Mouse (Mus musculus) heart, postnatal 36 days (tissue): ENCODE measurements around the gene Ptprr. TPM values are rescaled to one million over a fixed set of nuclear protein-coding genes. Genes with fewer than 3 reads are reported as not detected.

Experiments
- DNase-seq, 2 experiments: peaks; one replicate each; pipeline ENCODE4 v3.0.0; 2021 to 2022
- intact Hi-C: fragments of 180-260 bp; cut with DNase I; formaldehyde crosslinking; loops from one replicate; pipeline ENCODE4 v1.15.1; 2025
- total RNA-seq, 2 experiments: library from RNA; stranded (reverse); gene quantifications; 2 replicates each; pipeline ENCODE4 v1.2.3; 2021

The Ptprr gene
- total RNA-seq, 2 experiments from 2014 or later, result 1.9 to 2.5 TPM

GRCm38 (mm10) chr10:116113867-116114474 lies 96.0 kb downstream of the Ptprr start, which contains the start of gene 4933416C03Rik:
Gene 4933416C03Rik (minus strand): TSS chr10:116113917.
- DNase-seq, result no peak
- intact Hi-C loops, result no loop called here

DNA sequence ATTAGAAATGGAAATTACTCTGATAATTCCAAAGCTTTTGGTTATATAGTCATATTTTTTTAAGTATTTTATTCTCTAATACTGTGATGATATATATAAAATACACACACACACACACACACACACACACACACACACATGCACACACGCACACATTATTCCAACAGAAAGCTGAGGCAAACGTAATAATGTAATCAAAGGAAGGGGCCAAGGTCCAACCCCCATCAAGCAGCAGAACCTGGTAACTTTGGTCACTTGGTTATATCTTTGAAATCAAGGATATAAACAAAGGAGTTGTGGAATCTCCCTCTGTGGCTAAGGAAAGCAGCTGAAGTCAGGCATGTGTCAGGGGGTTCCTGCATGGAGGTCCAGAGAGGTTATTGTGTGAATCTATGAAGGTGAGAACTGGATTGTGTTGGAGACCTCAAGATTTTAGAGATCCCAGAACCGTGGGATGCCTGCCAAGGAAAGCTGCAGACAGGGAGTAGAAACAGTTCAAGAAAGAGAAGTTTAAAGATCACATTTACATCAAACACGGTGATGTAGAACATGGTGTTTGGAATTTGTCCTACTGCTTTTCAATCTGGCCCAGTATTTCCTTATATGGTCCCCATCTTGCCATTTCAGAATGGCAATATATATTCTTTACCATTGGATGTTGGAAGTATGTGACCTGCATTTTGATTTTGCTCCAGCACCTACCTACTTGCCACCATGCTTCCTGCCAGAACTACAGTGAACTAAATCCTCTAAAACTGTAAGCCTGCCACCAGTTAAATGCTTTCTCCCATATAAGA lies 98.1 kb downstream of the Ptprr start:
- no peak for DNase-seq
- intact Hi-C loops, result no loop called here

DNA sequence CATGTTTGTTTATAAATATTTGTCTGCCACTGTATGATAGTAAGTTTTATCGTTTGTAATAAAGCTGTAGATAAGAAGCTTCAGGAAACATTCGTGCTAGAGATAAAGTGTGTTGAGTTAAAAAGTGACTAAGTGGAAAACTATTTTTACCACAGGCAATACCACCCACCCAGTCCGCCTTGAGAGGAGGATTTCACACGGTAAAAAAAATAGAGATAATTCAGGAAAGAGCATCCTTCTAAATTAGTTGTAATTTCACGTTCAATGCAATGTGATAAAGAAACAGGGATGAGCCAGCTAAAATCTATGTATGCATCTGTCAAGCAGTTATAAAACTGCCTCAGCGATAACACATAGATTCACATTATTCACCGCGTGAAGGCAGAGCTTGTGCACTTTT lies 99.0 kb downstream of the Ptprr start:
- intact Hi-C loops, result no loop called here

GRCm38 (mm10) chr10:116121463-116121862 lies 103.5 kb downstream of the Ptprr start:
- DNase-seq, result no peak
- intact Hi-C loops, result no loop called here

More for the DNA sequence above, 99.0 kb downstream of the Ptprr start:
- no peak for DNase-seq

GRCm38 (mm10) chr10:116123808-116124207 lies 105.8 kb downstream of the Ptprr start:
- intact Hi-C loops, result no loop called here
- no peak for DNase-seq

- intact Hi-C loops, result no loop called here
- no peak for DNase-seq
Measured at GRCm38 (mm10) chr10:116125364-116125763, 107.4 kb downstream of the Ptprr start.

GRCm38 (mm10) chr10:116130401-116130800 lies 112.4 kb downstream of the Ptprr start:
- intact Hi-C loops, result no loop called here
- DNase-seq, result no peak

GRCm38 (mm10) chr10:116131223-116131622 lies 113.2 kb downstream of the Ptprr start:
- DNase-seq, result no peak
- intact Hi-C loops, result no loop called here

DNA sequence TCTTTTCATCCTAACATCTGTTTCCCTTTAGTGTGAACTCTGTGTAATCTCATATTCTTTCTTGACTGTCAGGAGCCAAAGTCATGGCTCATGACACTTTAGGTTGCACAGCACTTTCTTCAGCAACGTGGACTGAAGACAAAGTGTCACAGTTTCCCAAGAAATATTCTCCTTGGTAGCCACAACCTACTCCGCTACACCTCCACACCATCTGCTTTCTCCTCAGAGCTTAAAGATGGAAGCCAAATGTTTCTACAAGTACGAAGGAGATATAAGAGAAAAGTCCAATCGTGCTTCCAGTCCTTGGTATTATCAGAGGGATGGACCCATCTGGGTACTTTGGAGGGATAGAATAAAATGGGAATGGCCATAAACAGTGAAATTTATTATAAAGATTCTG lies 114.2 kb downstream of the Ptprr start:
- DNase-seq, result no peak
- intact Hi-C loops, result no loop called here

- DNase-seq, result no peak
- intact Hi-C loops, result no loop called here
Measured at GRCm38 (mm10) chr10:116135187-116135586, 117.2 kb downstream of the Ptprr start.

- DNase-seq, result no peak
- intact Hi-C loops, result no loop called here
Measured at GRCm38 (mm10) chr10:116140226-116140625, 122.2 kb downstream of the Ptprr start.

DNA sequence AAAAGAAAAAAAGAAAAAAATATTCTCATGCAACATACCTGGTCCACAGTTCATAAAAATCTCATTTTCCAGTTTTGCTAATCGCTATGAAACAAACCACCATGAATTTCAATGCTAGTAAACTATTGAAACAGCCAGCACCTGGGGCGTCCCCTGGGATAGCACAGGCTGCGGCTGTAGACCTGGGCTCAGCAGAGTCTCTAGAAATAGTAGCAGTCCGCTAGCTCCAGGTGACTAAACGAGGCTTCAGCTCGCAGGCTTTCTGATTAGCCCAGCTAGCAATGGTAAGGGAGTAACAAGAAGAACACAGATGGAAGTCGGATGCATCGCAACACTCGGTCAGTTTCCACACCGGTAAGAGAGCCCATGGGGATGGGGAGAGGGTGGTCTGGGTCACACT lies 125.7 kb downstream of the Ptprr start:
- DNase-seq, result no peak
- intact Hi-C loops, result no loop called here

DNA sequence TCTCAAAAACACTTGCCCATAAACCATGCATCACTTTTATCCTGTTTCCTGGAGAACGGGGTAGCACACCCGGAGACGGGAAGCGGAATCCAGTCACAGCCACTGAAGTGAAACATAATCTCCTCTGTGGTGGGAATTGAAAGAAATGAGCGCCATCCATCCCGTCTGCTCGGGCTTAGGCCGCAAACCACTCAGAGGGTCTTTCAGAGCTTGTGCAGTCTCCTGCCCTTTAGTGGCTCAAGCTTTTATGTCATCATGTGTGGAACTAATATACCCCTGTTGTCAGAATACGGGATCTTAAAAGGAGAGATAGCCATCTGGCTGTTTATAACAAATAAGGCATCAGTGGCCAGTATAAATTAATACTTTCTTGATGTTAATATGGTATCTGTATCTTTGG lies 128.1 kb downstream of the Ptprr start:
- no peak for DNase-seq
- intact Hi-C loops, result no loop called here

GRCm38 (mm10) chr10:116154707-116155106 lies 136.7 kb downstream of the Ptprr start:
- DNase-seq, result no peak
- intact Hi-C loops, result no loop called here

DNA sequence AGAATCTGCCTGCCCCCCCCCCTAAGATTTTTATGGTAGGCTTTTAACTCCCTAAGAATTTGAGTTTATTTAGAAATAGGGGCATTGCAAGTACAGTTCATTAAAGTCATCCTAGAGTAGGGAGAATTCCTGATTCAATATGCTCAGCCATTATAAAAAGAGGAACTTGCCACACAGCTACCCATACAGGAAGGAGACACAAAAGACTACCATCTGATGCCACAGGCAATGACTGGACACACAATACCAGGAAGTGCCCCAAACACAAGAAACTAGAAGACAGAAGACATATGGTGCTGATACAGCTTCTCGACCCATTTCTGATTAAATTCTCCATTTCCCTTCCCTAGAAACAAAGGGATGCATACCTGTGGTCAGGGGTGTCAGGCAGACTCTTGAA lies 138.7 kb downstream of the Ptprr start:
- intact Hi-C loops, result no loop called here
- DNase-seq, result no peak

- no peak for DNase-seq
- intact Hi-C loops, result no loop called here
Measured at GRCm38 (mm10) chr10:116162338-116162737, 144.3 kb downstream of the Ptprr start.

GRCm38 (mm10) chr10:116175324-116175883 lies 157.4 kb downstream of the Ptprr start:
- no peak for DNase-seq
- intact Hi-C loops, result no loop called here

GRCm38 (mm10) chr10:116177390-116178179 lies 159.6 kb downstream of the Ptprr start:
- no peak for DNase-seq
- intact Hi-C loops, result no loop called here

GRCm38 (mm10) chr10:116181235-116181634 lies 163.2 kb downstream of the Ptprr start:
- intact Hi-C loops, result no loop called here

GRCm38 (mm10) chr10:116182221-116182620 lies 164.2 kb downstream of the Ptprr start:
- DNase-seq, result no peak
- intact Hi-C loops, result no loop called here

More at GRCm38 (mm10) chr10:116181235-116181634, 163.2 kb downstream of the Ptprr start:
- DNase-seq, result no peak

- no peak for DNase-seq
- intact Hi-C loops, result no loop called here
Measured at GRCm38 (mm10) chr10:116183258-116183657, 165.2 kb downstream of the Ptprr start.
